21 mouse cellular contexts compared by ENCODE assay signal in the genomic region with DNA sequence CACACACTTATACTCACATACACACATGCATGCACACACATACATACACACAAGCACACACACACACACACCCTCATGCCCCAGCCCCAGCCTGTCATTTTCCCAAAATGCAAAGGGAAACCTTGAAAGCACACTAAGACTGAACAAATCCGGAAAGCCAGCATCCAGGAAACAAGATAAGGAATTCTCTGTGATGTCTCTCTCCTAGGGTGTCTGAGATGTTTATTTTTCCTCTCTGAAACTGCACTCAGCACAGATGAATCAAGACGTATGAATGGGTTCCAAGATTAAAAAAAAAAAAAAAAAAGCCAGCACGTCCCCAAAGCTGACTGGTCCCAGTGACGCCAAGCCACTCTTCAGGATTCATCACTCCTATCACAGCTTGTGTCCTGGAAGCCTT.
A peak's percentile ranks its signal among the peaks of the same experiment; 100 is the strongest.
DNase-seq lines count a peak whose midpoint lies in the region; ATAC-seq and TF ChIP-seq lines count a peak whose summit lies in the region.
"Had no signal": no experiment of that assay in that cellular context is flagged by ENCODE, and none has a peak within 500 bp of the region (broad histone marks: within the 10 kb centered on the region; RNA-seq: fewer than 3 reads in every experiment).

No protein-coding gene starts in this region.

- no peak for DNase-seq in heart, adult 9 months (ENCODE audit: low spot score in 2 of 2)
- DNase-seq in kidney, adult 9 months: no peak
- DNase-seq in lung, postnatal 0 days (ENCODE audit: low spot score): peak; percentile 40
- DNase-seq in lung, postnatal 25 days (ENCODE audit: low spot score): no peak
- DNase-seq in right cerebral cortex, postnatal 36 days (ENCODE audit: low spot score in 2 of 2): no peak
- DNase-seq: cerebellum, adult 8-10 months; gastrocnemius, adult 2 months; kidney, adult 11 months; layer of hippocampus, postnatal 36 days; liver, embryonic 13.5 days; thymus, adult 18-20 months; thymus, postnatal 4 days had no signal

- TF ChIP-seq CTCF in lung, postnatal 0 days (IDR thresholded peaks at IDR 0.05): no peak

- no peaks in the 10 kb centered on the region for H3K27me3 ChIP-seq in heart, embryonic 14.5 days (ENCODE audit: control insufficient read depth, insufficient read depth, low read length)
- no peaks in the 10 kb centered on the region for H3K27me3 ChIP-seq in kidney, embryonic 14.5 days (ENCODE audit: control insufficient read depth, insufficient read depth, low read length)
- no peaks in the 10 kb centered on the region for H3K27me3 ChIP-seq in lung, postnatal 0 days (replicated peaks; ENCODE audit: insufficient read depth, low read length)
- H3K27me3 ChIP-seq: hindbrain, embryonic 15.5 days; limb, embryonic 13.5 days; liver, embryonic 13.5 days; neural tube, embryonic 12.5 days had no signal

- no peaks in the 10 kb centered on the region for H3K9me3 ChIP-seq in heart, embryonic 14.5 days (ENCODE audit: control insufficient read depth, low read length)
- H3K9me3 ChIP-seq in kidney, embryonic 14.5 days (ENCODE audit: control insufficient read depth, low read length): no peaks in the 10 kb centered on the region
- H3K9me3 ChIP-seq in lung, postnatal 0 days (ENCODE audit: low read length): no peaks in the 10 kb centered on the region
- H3K9me3 ChIP-seq: embryonic facial prominence, embryonic 10.5 days; forebrain, embryonic 12.5 days; hindbrain, embryonic 15.5 days; limb, embryonic 13.5 days; liver, embryonic 13.5 days; midbrain, embryonic 12.5 days; neural tube, embryonic 12.5 days had no signal

- ATAC-seq in heart, embryonic 14.5 days (ENCODE audit: insufficient number of reproducible peaks, insufficient read depth, low FRiP score, low read depth): peak; percentile 50; the same call in 1 of the 2 replicates
- no peak for ATAC-seq in kidney, embryonic 14.5 days (ENCODE audit: low FRiP score, low TSS enrichment)
- ATAC-seq in lung, postnatal 0 days: peak; percentile 49; the same call in 1 of the 2 replicates

- no peak overlapping the region for H3K9ac ChIP-seq in heart, embryonic 14.5 days (ENCODE audit: low read length)
- no peak overlapping the region for H3K9ac ChIP-seq in kidney, embryonic 14.5 days (ENCODE audit: low read depth, low read length)
- H3K9ac ChIP-seq in lung, postnatal 0 days (replicated peaks; ENCODE audit: low read depth): no peak overlapping the region
- H3K9ac ChIP-seq: forebrain, embryonic 12.5 days; hindbrain, embryonic 15.5 days; limb, embryonic 13.5 days; liver, embryonic 13.5 days; midbrain, embryonic 12.5 days; neural tube, embryonic 12.5 days had no signal

- no peaks in the 10 kb centered on the region for H3K36me3 ChIP-seq in heart, embryonic 14.5 days (ENCODE audit: control insufficient read depth, insufficient read depth, low read length)
- H3K36me3 ChIP-seq in kidney, embryonic 14.5 days (ENCODE audit: control insufficient read depth, insufficient read depth, low read length): no peaks in the 10 kb centered on the region
- H3K36me3 ChIP-seq in lung, postnatal 0 days (ENCODE audit: insufficient read depth, low read length): no peaks in the 10 kb centered on the region
- H3K36me3 ChIP-seq: embryonic facial prominence, embryonic 10.5 days; forebrain, embryonic 12.5 days; hindbrain, embryonic 15.5 days; limb, embryonic 13.5 days; liver, embryonic 13.5 days; midbrain, embryonic 12.5 days; neural tube, embryonic 12.5 days had no signal

- peak overlapping the region; percentile 35 to 64; a peak in 3 of 4 replicates for H3K27ac ChIP-seq in heart, embryonic 14.5 days (replicated peaks in 1 of 2; ENCODE audit: control insufficient read depth in 1 of 2, insufficient read depth in 1 of 2, low read depth in 2 of 2, low read length in 2 of 2)
- no peak overlapping the region for H3K27ac ChIP-seq in kidney, embryonic 14.5 days (ENCODE audit: low read depth, low read length)
- H3K27ac ChIP-seq in lung, postnatal 0 days (ENCODE audit: low read length): no peak overlapping the region
- H3K27ac ChIP-seq: embryonic facial prominence, embryonic 10.5 days; forebrain, embryonic 12.5 days; gastrocnemius, adult 2 months; hindbrain, embryonic 15.5 days; layer of hippocampus, adult 2 months; limb, embryonic 13.5 days; liver, embryonic 13.5 days; midbrain, embryonic 12.5 days; neural tube, embryonic 12.5 days had no signal

- peak; percentile 56 for TF ChIP-seq EP300 in lung, postnatal 0 days (IDR thresholded peaks at IDR 0.05)

- H3K4me3 ChIP-seq in heart, embryonic 14.5 days (ENCODE audit: control insufficient read depth in 1 of 2, insufficient read depth in 1 of 2, low read depth in 1 of 2, low read length in 2 of 2): no peak overlapping the region
- no peak overlapping the region for H3K4me3 ChIP-seq in kidney, embryonic 14.5 days (ENCODE audit: low read length)
- no peak overlapping the region for H3K4me3 ChIP-seq in lung, postnatal 0 days (ENCODE audit: low read depth, low read length)
- H3K4me3 ChIP-seq: embryonic facial prominence, embryonic 10.5 days; forebrain, embryonic 12.5 days; gastrocnemius, adult 2 months; hindbrain, embryonic 15.5 days; layer of hippocampus, adult 2 months; limb, embryonic 13.5 days; liver, embryonic 13.5 days; midbrain, embryonic 12.5 days; neural tube, embryonic 12.5 days had no signal

- peaks cover 0 to 6% of the 10 kb centered on the region in 2 experiments; a peak in 2 of 4 replicates for H3K4me1 ChIP-seq in heart, embryonic 14.5 days (ENCODE audit: control insufficient read depth in 2 of 2, insufficient read depth in 2 of 2, low read length in 2 of 2)
- no peaks in the 10 kb centered on the region for H3K4me1 ChIP-seq in kidney, embryonic 14.5 days (ENCODE audit: control insufficient read depth, insufficient read depth, low read length)
- peaks cover 5% of the 10 kb centered on the region; the same call in 1 of the 2 replicates for H3K4me1 ChIP-seq in lung, postnatal 0 days (ENCODE audit: insufficient read depth, low read depth, low read length)
- H3K4me1 ChIP-seq: embryonic facial prominence, embryonic 10.5 days; forebrain, embryonic 12.5 days; liver, embryonic 13.5 days; midbrain, embryonic 12.5 days; neural tube, embryonic 12.5 days had no signal

- peak overlapping the region; percentile 43 for H3K4me2 ChIP-seq in heart, embryonic 14.5 days (ENCODE audit: low read length)
- H3K4me2 ChIP-seq in kidney, embryonic 14.5 days (replicated peaks; ENCODE audit: low read depth, low read length): 0 out of 2 replicates have a peak overlapping the region, but pooled peaks have one; percentile 8
- H3K4me2 ChIP-seq in lung, postnatal 0 days (replicated peaks; ENCODE audit: low read depth, low read length): no peak overlapping the region
- H3K4me2 ChIP-seq: forebrain, embryonic 12.5 days; hindbrain, embryonic 15.5 days; limb, embryonic 13.5 days; liver, embryonic 13.5 days; midbrain, embryonic 12.5 days; neural tube, embryonic 12.5 days had no signal

- WGBS in heart, embryonic 14.5 days: 18% methylated on average over 4 of the region's 4 CpGs
- 40% methylated on average over 4 of the region's 4 CpGs for WGBS in kidney, embryonic 14.5 days
- 14% methylated on average over 4 of the region's 4 CpGs for WGBS in lung, postnatal 0 days

Comparison
In these comparisons a context has a peak if more than half of its experiments do, and no peak if none do; other contexts are left out.
1. H3K27ac ChIP-seq: peak in heart, embryonic 14.5 days (2 of 2); none in kidney, embryonic 14.5 days (single experiment) and lung, postnatal 0 days (single experiment).